Mouse (Mus musculus) olfactory bulb, adult 2 months (tissue): Measurements from ENCODE around the gene Fbxo24. TPM values are rescaled to one million over a fixed set of nuclear protein-coding genes. Genes with fewer than 3 reads are reported as not detected.
A peak's percentile ranks its signal among the peaks of the same experiment; 100 is the strongest.

Experiments
- H3K27ac ChIP-seq: fragments of 200-500 bp; 2 replicates; pipeline ENCODE4 v1.5.1; 2012; ENCODE audit warnings: low read depth, low read length; ENCODE audit not compliant: insufficient read depth
- H3K4me1 ChIP-seq: fragments of 200-500 bp; 2 replicates; pipeline ENCODE4 v1.6.1; 2012; ENCODE audit warnings: low read length; ENCODE audit not compliant: control insufficient read depth, insufficient read depth
- H3K4me3 ChIP-seq: fragments of 200-500 bp; 2 replicates; pipeline ENCODE4 v1.5.1; 2012; ENCODE audit warnings: mild to moderate bottlenecking, low read depth, low read length, moderate library complexity; ENCODE audit not compliant: insufficient read depth
- CTCF ChIP-seq: fragments of 200-500 bp; IDR thresholded peaks from 2 replicates; pipeline ENCODE4 v1.5.1; 2012; ENCODE audit warnings: low read depth, mild to moderate bottlenecking, low read length, moderate library complexity; ENCODE audit not compliant: insufficient read depth
- POLR2A ChIP-seq: fragments of 200-500 bp; IDR thresholded peaks from 2 replicates; pipeline ENCODE4 v1.6.1; 2012; ENCODE audit warnings: mild to moderate bottlenecking, low read depth, low read length, moderate library complexity; ENCODE audit not compliant: insufficient read depth
- WGBS: fragments of 180-500 bp; shearing (Covaris S2); methylation state at CpG from one replicate; pipeline ENCODE4 v1.1.7; 2018; 5-methylcytosine and 5-hydroxymethylcytosine counted together
- polyA plus RNA-seq: library from polyadenylated mRNA; stranded (reverse); fragments of >200 nt; gene quantifications from 2 replicates; pipeline ENCODE4 v1.2.4, GENCODE M21; 2012; ENCODE audit warnings: low replicate concordance; ENCODE audit not compliant: missing spikeins, insufficient read depth, insufficient read length

Fbxo24 gene
- polyA plus RNA-seq, 1 experiment, result not detected

GRCm38 (mm10) chr5:137610548-137611244, 18.1 kb downstream of the Fbxo24 start:
- TF ChIP-seq POLR2A (no peak), CTCF (no peak)
- WGBS, result 45% methylated on average over 12 of the region's 12 CpGs
- H3K27ac ChIP-seq, result 0 out of 2 replicates have a peak overlapping the region, but pooled peaks have one; percentile 4

GRCm38 (mm10) chr5:137610056-137610455, 18.7 kb downstream of the Fbxo24 start:
- 83% methylated on average over 4 of the region's 4 CpGs for WGBS
- no peak overlapping the region for H3K27ac ChIP-seq
- peaks cover 8% of the 10 kb centered on the region; the same call in 1 of the 2 replicates for H3K4me1 ChIP-seq
- TF ChIP-seq POLR2A (no peak), CTCF (no peak)
- H3K4me3 ChIP-seq, result no peak overlapping the region

More at GRCm38 (mm10) chr5:137610548-137611244, 18.1 kb downstream of the Fbxo24 start:
- Histone ChIP-seq H3K4me1 (peaks cover 8% of the 10 kb centered on the region; the same call in 1 of the 2 replicates), H3K4me3 (no peak overlapping the region)

- no peak for TF ChIP-seq CTCF
- no peak for TF ChIP-seq POLR2A
- WGBS, result 70% methylated on average over 3 of the region's 3 CpGs
- no peak overlapping the region for H3K4me3 ChIP-seq
- H3K27ac ChIP-seq, result no peak overlapping the region
- H3K4me1 ChIP-seq, result peaks cover 8% of the 10 kb centered on the region; the same call in 1 of the 2 replicates
Observed at GRCm38 (mm10) chr5:137609292-137609691, 19.5 kb downstream of the Fbxo24 start.

GRCm38 (mm10) chr5:137608654-137609190, 20.1 kb downstream of the Fbxo24 start:
- WGBS, result 41% methylated on average over 23 of the region's 23 CpGs
- no peak overlapping the region for H3K27ac ChIP-seq
- H3K4me3 ChIP-seq, result no peak overlapping the region
- H3K4me1 ChIP-seq, result peaks cover 8% of the 10 kb centered on the region; the same call in 1 of the 2 replicates
- TF ChIP-seq CTCF (no peak), POLR2A (no peak)

- TF ChIP-seq POLR2A, result no peak
- TF ChIP-seq CTCF, result no peak
- Histone ChIP-seq H3K4me3 (no peak overlapping the region), H3K4me1 (peaks cover 8% of the 10 kb centered on the region; the same call in 1 of the 2 replicates), H3K27ac (no peak overlapping the region)
- 29% methylated on average over 26 of the region's 26 CpGs for WGBS
Observed at GRCm38 (mm10) chr5:137607860-137608653, 20.7 kb downstream of the Fbxo24 start.

- under 1% methylated on average over 22 of the region's 22 CpGs for WGBS
Observed at GRCm38 (mm10) chr5:137601365-137601729, 27.5 kb downstream of the Fbxo24 start.

GRCm38 (mm10) chr5:137600619-137601364, 28.0 kb downstream of the Fbxo24 start, which contains the start of gene Mospd3:
Mospd3 (minus strand) TSS chr5:137601058.
- Histone ChIP-seq H3K4me3 (peak within 1 kb of the TSS; percentile 67), H3K4me1 (peaks cover 9% of the 10 kb centered on the region), H3K27ac (peak within 1 kb of the TSS; percentile 86)
- under 1% methylated on average over 41 of the region's 41 CpGs for WGBS
- peak; percentile 29; the same call in 1 of the 2 replicates for TF ChIP-seq POLR2A
- no peak for TF ChIP-seq CTCF

More at GRCm38 (mm10) chr5:137601365-137601729, 27.5 kb downstream of the Fbxo24 start:
- TF ChIP-seq CTCF (no peak), POLR2A (no peak)
- Histone ChIP-seq H3K4me1 (peaks cover 9% of the 10 kb centered on the region), H3K4me3 (peak overlapping the region; percentile 67), H3K27ac (no peak overlapping the region)

GRCm38 (mm10) chr5:137600281-137600618, 28.6 kb downstream of the Fbxo24 start:
- Histone ChIP-seq H3K27ac (peak overlapping the region; percentile 3; the same call in 1 of the 2 replicates), H3K4me1 (peaks cover 9% of the 10 kb centered on the region), H3K4me3 (peak overlapping the region; percentile 67)
- no peak for TF ChIP-seq POLR2A
- TF ChIP-seq CTCF, result no peak
- WGBS, result under 1% methylated on average over 19 of the region's 19 CpGs

GRCm38 (mm10) chr5:137599600-137599999, 29.2 kb downstream of the Fbxo24 start:
- Histone ChIP-seq H3K4me1 (peaks cover 9% of the 10 kb centered on the region), H3K27ac (no peak overlapping the region), H3K4me3 (peak overlapping the region; percentile 67)
- 46% methylated on average over 9 of the region's 9 CpGs for WGBS
- no peak for TF ChIP-seq POLR2A
- no peak for TF ChIP-seq CTCF
